Mouse (Mus musculus) bone marrow, adult 2 months (tissue): ENCODE results near the gene Ccdc175.

ENCODE experiments used
- CTCF ChIP-seq: fragments of 200-500 bp; IDR thresholded peaks from 2 replicates; pipeline ENCODE4 v1.5.1; 2011; ENCODE audit warnings: low read length, control low read depth; ENCODE audit not compliant: control insufficient read depth, insufficient read depth
- POLR2A ChIP-seq: fragments of 200-500 bp; IDR thresholded peaks from 2 replicates; pipeline ENCODE4 v1.6.1; 2011; ENCODE audit warnings: low read depth, mild to moderate bottlenecking, control low read depth, low read length, borderline replicate concordance; ENCODE audit not compliant: control insufficient read depth

- no peak; the same call in 1 of the 2 replicates for TF ChIP-seq POLR2A
- peak; percentile 78 for TF ChIP-seq CTCF
These were observed 114.2 kb downstream of the Ccdc175 start, which contains the start of gene Gpr135 for GRCm38 (mm10) chr12:72070327-72071269.
